Mouse (Mus musculus) thymus, adult 18-20 months (tissue): ENCODE measurements around the gene Gm3047.
"Not testable (repeated sequence)": the region's sequence is repeated elsewhere in the genome, so short reads cannot be mapped to it uniquely, and the experiment has no call there.

Source experiments
- DNase-seq, 2 experiments: peaks; one replicate each; pipeline ENCODE4 v3.0.0; 2022; ENCODE audit warnings: mixed read lengths in 2 of 2

The Gm3047 gene

GRCm38 (mm10) chr14:4555105-4555504, at the start of gene Gm3047:
Gm3047 (plus strand) TSS chr14:4555405.
- not testable (repeated sequence) for DNase-seq
